Mouse (Mus musculus) retina, embryonic 14.5 days (tissue): ENCODE results near the gene Ldlr.
"Not testable (repeated sequence)": the region's sequence is repeated elsewhere in the genome, so short reads cannot be mapped to it uniquely, and the experiment has no call there.

Experiments
- DNase-seq: peaks from one replicate; pipeline ENCODE4 v3.0.0-alpha.2; 2015; ENCODE audit warnings: low spot score

The Ldlr gene

GRCm38 (mm10) chr9:21754516-21755321 is 31.4 kb downstream of the Ldlr start:
- no peak for DNase-seq

- DNase-seq = no peak
Observed at GRCm38 (mm10) chr9:21758576-21759529, 35.6 kb downstream of the Ldlr start.

GRCm38 (mm10) chr9:21759718-21760117 is 36.4 kb downstream of the Ldlr start:
- no peak for DNase-seq

- peak; percentile 98 for DNase-seq
Observed at GRCm38 (mm10) chr9:21760155-21761088, 37.1 kb downstream of the Ldlr start, which contains the start of gene Spc24. TSS of gene Spc24 (minus strand) at chr9:21760303.

GRCm38 (mm10) chr9:21762135-21762534 is 38.9 kb downstream of the Ldlr start:
- DNase-seq = no peak

- DNase-seq = no peak
Observed at GRCm38 (mm10) chr9:21764084-21764999, 41.1 kb downstream of the Ldlr start.

- no peak for DNase-seq
Observed at GRCm38 (mm10) chr9:21767896-21768295, 44.6 kb downstream of the Ldlr start.

GRCm38 (mm10) chr9:21768511-21769411 is 45.5 kb downstream of the Ldlr start:
- DNase-seq = no peak

GRCm38 (mm10) chr9:21769558-21770183 is 46.4 kb downstream of the Ldlr start:
- DNase-seq = peak; percentile 14

- DNase-seq = not testable (repeated sequence)
Observed at GRCm38 (mm10) chr9:21773396-21773795, 50.1 kb downstream of the Ldlr start.

GRCm38 (mm10) chr9:21774353-21774752 is 51.1 kb downstream of the Ldlr start:
- DNase-seq = no peak

GRCm38 (mm10) chr9:21777726-21778125 is 54.4 kb downstream of the Ldlr start:
- no peak for DNase-seq

- no peak for DNase-seq
Observed at GRCm38 (mm10) chr9:21781657-21782468, 58.6 kb downstream of the Ldlr start.

GRCm38 (mm10) chr9:21784517-21785307 is 61.4 kb downstream of the Ldlr start:
- no peak for DNase-seq

- not testable (repeated sequence) for DNase-seq
Observed at GRCm38 (mm10) chr9:21786309-21786708, 63.0 kb downstream of the Ldlr start.

GRCm38 (mm10) chr9:21786906-21787305 is 63.6 kb downstream of the Ldlr start:
- DNase-seq = peak; percentile 78

GRCm38 (mm10) chr9:21787654-21788053 is 64.4 kb downstream of the Ldlr start:
- DNase-seq = no peak
